Mouse (Mus musculus) forebrain, embryonic 12.5 days (tissue): ENCODE measurements at regions not wholly inside any gene's neighbourhood (a gene's known extent, or its start where the extent isn't known, plus 50 kb on each side); places are given as distances from the start of the nearest gene placed in this dataset.

Experiments used
- ATAC-seq: fragments of 200-750 bp; cut with Nextera tagmentation; 2 replicates; pipeline ENCODE4 v1.8.0; 2017; ENCODE audit warnings: moderate TSS enrichment; ENCODE audit not compliant: low FRiP score
- H3K27ac ChIP-seq: fragments of 300-500 bp; sonication (generic); 2 replicates; pipeline ENCODE4 v1.5.1; 2016; ENCODE audit warnings: mild to moderate bottlenecking
- H3K27me3 ChIP-seq: fragments of 300-500 bp; sonication (generic); 2 replicates; pipeline ENCODE4 v1.6.1; 2016; ENCODE audit warnings: mild to moderate bottlenecking
- H3K36me3 ChIP-seq: fragments of 300-500 bp; sonication (generic); replicated peaks from 2 replicates; pipeline ENCODE4 v1.6.1; 2016; ENCODE audit warnings: mild to moderate bottlenecking
- H3K4me1 ChIP-seq: fragments of 300-500 bp; sonication (generic); 2 replicates; pipeline ENCODE4 v1.6.1; 2016
- H3K4me2 ChIP-seq: fragments of 300-500 bp; sonication (generic); 2 replicates; pipeline ENCODE4 v1.6.1; 2016; ENCODE audit warnings: mild to moderate bottlenecking, moderate library complexity
- H3K4me3 ChIP-seq: fragments of 300-500 bp; sonication (generic); replicated peaks from 2 replicates; pipeline ENCODE4 v1.5.1; 2016; ENCODE audit warnings: mild to moderate bottlenecking
- H3K9ac ChIP-seq: fragments of 300-500 bp; sonication (generic); 2 replicates; pipeline ENCODE4 v1.6.1; 2016; ENCODE audit warnings: mild to moderate bottlenecking
- H3K9me3 ChIP-seq: fragments of 300-500 bp; sonication (generic); 2 replicates; pipeline ENCODE4 v1.6.1; 2016
- WGBS: fragments of 180-500 bp; shearing (Covaris S2); methylation state at CpG from one replicate; pipeline ENCODE4 v1.1.7; 2016; 5-methylcytosine and 5-hydroxymethylcytosine counted together

GRCm38 (mm10) chr3:15196101-15196500, 136.0 kb downstream of the Gm9733 start:
- Histone ChIP-seq H3K36me3 (no peaks in the 10 kb centered on the region), H3K9ac (no peak overlapping the region), H3K27me3 (no peaks in the 10 kb centered on the region), H3K9me3 (no peaks in the 10 kb centered on the region), H3K27ac (no peak overlapping the region), H3K4me1 (peaks cover 3% of the 10 kb centered on the region; the same call in 1 of the 2 replicates), H3K4me2 (no peak overlapping the region), H3K4me3 (no peak overlapping the region)
- ATAC-seq, result no peak
- WGBS, result 80% methylated on average over 1 of the region's 1 CpGs

DNA sequence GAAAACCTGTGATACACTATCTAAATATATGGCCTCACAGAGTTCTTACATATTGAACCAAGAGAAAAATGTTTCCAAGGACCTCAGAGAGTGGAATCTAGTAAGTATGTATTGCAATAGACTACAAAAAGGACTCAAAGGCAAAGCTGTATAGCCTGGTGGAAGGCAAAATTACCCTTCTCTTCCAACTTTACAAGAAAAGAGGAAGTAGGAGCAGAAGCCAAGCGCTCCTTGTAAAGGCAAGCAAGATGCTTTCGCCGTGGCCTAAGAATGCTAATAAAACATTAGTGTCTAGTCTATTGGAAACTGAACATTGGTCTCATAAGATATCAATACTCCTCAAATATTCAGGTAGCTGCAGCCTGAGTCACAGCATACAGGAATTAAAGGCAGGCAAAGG, 134.0 kb downstream of the Gm9733 start:
- Histone ChIP-seq H3K27ac (no peak overlapping the region), H3K9ac (no peak overlapping the region), H3K4me2 (no peak overlapping the region), H3K27me3 (no peaks in the 10 kb centered on the region), H3K4me3 (no peak overlapping the region), H3K4me1 (peaks cover 3% of the 10 kb centered on the region; the same call in 1 of the 2 replicates), H3K36me3 (no peaks in the 10 kb centered on the region), H3K9me3 (no peaks in the 10 kb centered on the region)
- ATAC-seq, result no peak
- 86% methylated on average over 3 of the region's 3 CpGs for WGBS

GRCm38 (mm10) chr3:15200309-15200708, 131.8 kb downstream of the Gm9733 start:
- ATAC-seq, result no peak
- H3K36me3 ChIP-seq, result no peaks in the 10 kb centered on the region
- peaks cover 4% of the 10 kb centered on the region; the same call in 1 of the 2 replicates for H3K4me1 ChIP-seq
- H3K9me3 ChIP-seq, result no peaks in the 10 kb centered on the region
- H3K9ac ChIP-seq, result no peak overlapping the region
- H3K4me2 ChIP-seq, result no peak overlapping the region
- no peaks in the 10 kb centered on the region for H3K27me3 ChIP-seq
- H3K27ac ChIP-seq, result no peak overlapping the region
- WGBS, result 21% methylated on average over 1 of the region's 1 CpGs
- no peak overlapping the region for H3K4me3 ChIP-seq

- no peak for ATAC-seq
- peaks cover 9% of the 10 kb centered on the region for H3K4me1 ChIP-seq
- H3K9me3 ChIP-seq, result no peaks in the 10 kb centered on the region
- H3K4me2 ChIP-seq, result no peak overlapping the region
- no peaks in the 10 kb centered on the region for H3K27me3 ChIP-seq
- H3K9ac ChIP-seq, result no peak overlapping the region
- H3K36me3 ChIP-seq, result no peaks in the 10 kb centered on the region
- no peak overlapping the region for H3K4me3 ChIP-seq
- no peak overlapping the region for H3K27ac ChIP-seq
These were observed 131.1 kb downstream of the Gm9733 start for GRCm38 (mm10) chr3:15200990-15201389.

DNA sequence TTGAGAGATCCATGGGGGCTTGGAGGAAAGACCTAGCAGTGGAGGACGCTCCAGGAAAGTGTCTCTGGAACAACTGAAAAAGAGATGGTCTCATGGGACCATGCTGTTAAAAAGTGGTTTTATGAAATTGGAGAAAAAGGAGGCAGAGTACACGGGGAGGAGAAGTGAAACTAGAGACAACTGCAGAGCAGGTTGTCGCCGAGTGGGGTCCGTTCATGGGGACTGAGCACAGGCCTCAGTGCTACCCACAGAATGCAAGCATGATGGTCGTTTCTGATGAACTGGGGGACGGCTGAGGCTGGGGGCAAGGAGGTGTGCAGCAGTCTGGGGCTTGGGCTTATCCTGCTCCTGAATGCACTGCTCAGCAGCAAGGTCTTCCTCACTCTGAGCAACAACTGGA, 129.3 kb downstream of the Gm9733 start:
- Histone ChIP-seq H3K4me1 (peaks cover 9% of the 10 kb centered on the region), H3K4me3 (no peak overlapping the region), H3K4me2 (no peak overlapping the region), H3K27ac (no peak overlapping the region), H3K9ac (no peak overlapping the region), H3K9me3 (no peaks in the 10 kb centered on the region), H3K36me3 (no peaks in the 10 kb centered on the region), H3K27me3 (no peaks in the 10 kb centered on the region)
- no peak for ATAC-seq
- 89% methylated on average over 7 of the region's 7 CpGs for WGBS

GRCm38 (mm10) chr3:15205266-15206229, 126.6 kb downstream of the Gm9733 start:
- Histone ChIP-seq H3K36me3 (no peaks in the 10 kb centered on the region), H3K4me3 (no peak overlapping the region), H3K9me3 (no peaks in the 10 kb centered on the region), H3K27me3 (no peaks in the 10 kb centered on the region), H3K4me2 (no peak overlapping the region), H3K4me1 (peaks cover 7% of the 10 kb centered on the region), H3K27ac (no peak overlapping the region), H3K9ac (no peak overlapping the region)
- 15% methylated on average over 6 of the region's 6 CpGs for WGBS
- peak; percentile 63 for ATAC-seq

DNA sequence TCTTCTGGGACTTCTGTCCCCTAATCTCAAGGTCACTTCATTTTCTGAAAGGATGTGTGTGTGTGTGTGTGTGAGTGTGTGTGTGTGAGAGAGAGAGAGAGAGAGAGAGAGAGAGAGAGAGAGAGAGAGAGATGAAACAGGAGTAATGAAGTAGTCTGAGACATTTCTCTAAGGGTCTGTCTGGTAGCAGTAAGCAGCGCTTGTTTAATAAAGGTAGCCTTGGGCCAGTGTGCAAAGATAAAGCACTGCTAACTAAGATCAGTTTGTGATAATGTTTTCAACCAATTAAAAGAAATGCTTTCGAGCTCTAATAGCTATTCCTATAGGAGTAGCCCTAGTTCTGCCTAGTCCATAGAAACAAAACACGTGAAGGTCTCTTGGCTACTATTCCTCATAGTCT, 119.7 kb downstream of the Gm9733 start:
- Histone ChIP-seq H3K4me1 (no peaks in the 10 kb centered on the region), H3K27ac (no peak overlapping the region), H3K4me3 (no peak overlapping the region), H3K9ac (no peak overlapping the region), H3K4me2 (no peak overlapping the region), H3K36me3 (no peaks in the 10 kb centered on the region), H3K9me3 (no peaks in the 10 kb centered on the region), H3K27me3 (no peaks in the 10 kb centered on the region)
- 85% methylated on average over 3 of the region's 3 CpGs for WGBS
- ATAC-seq, result no peak

DNA sequence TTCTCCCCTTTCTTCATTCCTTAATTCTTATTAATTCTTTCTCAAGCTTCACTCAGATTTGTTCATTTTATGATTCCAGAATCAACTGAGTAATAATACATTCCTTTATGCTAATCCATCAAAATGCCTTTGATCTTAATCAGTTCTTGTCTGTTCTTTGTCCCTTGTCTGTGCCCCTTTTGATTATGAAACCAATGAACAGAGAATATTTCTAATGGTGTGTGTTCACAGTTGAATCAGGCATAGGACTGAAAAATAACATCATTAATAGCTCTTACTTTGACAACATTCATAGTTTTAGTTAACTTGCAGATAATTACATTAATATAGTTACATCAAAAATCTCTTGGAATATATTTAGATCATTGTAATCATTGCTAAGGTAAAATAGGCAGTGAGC, 114.5 kb downstream of the Gm9733 start:
- H3K4me1 ChIP-seq, result no peaks in the 10 kb centered on the region

GRCm38 (mm10) chr3:15219275-15219674, 112.8 kb downstream of the Gm9733 start:
- H3K4me2 ChIP-seq, result no peak overlapping the region
- H3K4me3 ChIP-seq, result no peak overlapping the region
- no peaks in the 10 kb centered on the region for H3K9me3 ChIP-seq
- 87% methylated on average over 2 of the region's 2 CpGs for WGBS
- no peaks in the 10 kb centered on the region for H3K27me3 ChIP-seq
- H3K4me1 ChIP-seq, result no peaks in the 10 kb centered on the region
- H3K9ac ChIP-seq, result no peak overlapping the region
- H3K36me3 ChIP-seq, result no peaks in the 10 kb centered on the region
- no peak overlapping the region for H3K27ac ChIP-seq
- no peak for ATAC-seq

More for the DNA sequence above, 114.5 kb downstream of the Gm9733 start:
- no peak overlapping the region for H3K4me2 ChIP-seq
- H3K9ac ChIP-seq, result no peak overlapping the region
- no peak overlapping the region for H3K27ac ChIP-seq
- H3K36me3 ChIP-seq, result no peaks in the 10 kb centered on the region
- no peaks in the 10 kb centered on the region for H3K9me3 ChIP-seq
- no peak for ATAC-seq
- H3K4me3 ChIP-seq, result no peak overlapping the region
- H3K27me3 ChIP-seq, result no peaks in the 10 kb centered on the region

DNA sequence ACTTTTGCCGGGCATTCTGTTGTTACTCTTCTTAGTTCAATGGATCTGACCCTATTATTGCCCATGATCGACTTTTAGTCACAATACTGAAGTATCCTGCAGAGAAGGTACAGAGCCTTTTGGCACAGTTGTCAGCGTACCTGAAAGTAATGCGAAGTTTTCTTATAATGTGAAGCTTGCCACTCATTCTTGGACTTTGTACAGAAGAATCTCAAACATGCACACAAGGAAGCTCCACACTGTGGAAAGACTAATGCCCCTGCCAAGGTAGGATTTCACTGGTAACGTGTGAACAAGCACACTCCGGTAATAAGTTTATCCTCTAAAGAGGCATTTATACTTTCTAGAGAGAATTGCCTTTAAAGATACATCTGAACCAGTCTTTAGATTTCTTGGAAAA, 108.8 kb downstream of the Gm9733 start:
- ATAC-seq, result no peak
- Histone ChIP-seq H3K9ac (no peak overlapping the region), H3K27ac (no peak overlapping the region), H3K4me3 (no peak overlapping the region), H3K4me1 (no peaks in the 10 kb centered on the region), H3K27me3 (no peaks in the 10 kb centered on the region), H3K36me3 (no peaks in the 10 kb centered on the region), H3K9me3 (no peaks in the 10 kb centered on the region), H3K4me2 (no peak overlapping the region)
- 80% methylated on average over 6 of the region's 6 CpGs for WGBS

- 76% methylated on average over 1 of the region's 1 CpGs for WGBS
These were observed 107.7 kb downstream of the Gm9733 start for GRCm38 (mm10) chr3:15224452-15224851.

GRCm38 (mm10) chr3:15228641-15229040, 103.5 kb downstream of the Gm9733 start:
- Histone ChIP-seq H3K4me2 (no peak overlapping the region), H3K4me3 (no peak overlapping the region), H3K36me3 (no peaks in the 10 kb centered on the region), H3K9me3 (no peaks in the 10 kb centered on the region), H3K27me3 (no peaks in the 10 kb centered on the region), H3K4me1 (no peaks in the 10 kb centered on the region), H3K27ac (no peak overlapping the region), H3K9ac (no peak overlapping the region)
- no peak for ATAC-seq
- WGBS, result 97% methylated on average over 2 of the region's 2 CpGs

More at GRCm38 (mm10) chr3:15224452-15224851, 107.7 kb downstream of the Gm9733 start:
- ATAC-seq, result no peak
- H3K4me2 ChIP-seq, result no peak overlapping the region
- H3K9me3 ChIP-seq, result no peaks in the 10 kb centered on the region
- no peak overlapping the region for H3K27ac ChIP-seq
- no peaks in the 10 kb centered on the region for H3K36me3 ChIP-seq
- no peak overlapping the region for H3K9ac ChIP-seq
- no peaks in the 10 kb centered on the region for H3K27me3 ChIP-seq
- no peak overlapping the region for H3K4me3 ChIP-seq
- no peaks in the 10 kb centered on the region for H3K4me1 ChIP-seq

- Histone ChIP-seq H3K4me3 (no peak overlapping the region), H3K9me3 (no peaks in the 10 kb centered on the region), H3K4me2 (no peak overlapping the region), H3K4me1 (no peaks in the 10 kb centered on the region), H3K36me3 (no peaks in the 10 kb centered on the region), H3K9ac (no peak overlapping the region), H3K27ac (no peak overlapping the region), H3K27me3 (no peaks in the 10 kb centered on the region)
- ATAC-seq, result no peak
- 52% methylated on average over 6 of the region's 6 CpGs for WGBS
These were observed 101.9 kb downstream of the Gm9733 start for GRCm38 (mm10) chr3:15230204-15230603.
